Mouse (Mus musculus): ENCODE measurements around the gene Fbxw8. TPM values are rescaled to one million over a fixed set of nuclear protein-coding genes. Genes with fewer than 3 reads are reported as not detected.

Gene Fbxw8
- polyA plus RNA-seq, 1 experiment from 2014 or later, result 23.9 TPM

GRCm38 (mm10) chr5:118128651-118129050 is 26.6 kb downstream of the Fbxw8 start:
- Histone ChIP-seq H3K27me3 (ENCODE audit: control insufficient read depth, insufficient read depth, low read length) (no peaks in the 10 kb centered on the region), H3K9ac (ENCODE audit: low read length) (no peak overlapping the region), H3K9me3 (ENCODE audit: control insufficient read depth, low read length) (no peaks in the 10 kb centered on the region), H3K4me2 (ENCODE audit: low read depth, severe bottlenecking) (no peak overlapping the region), H3K27ac (replicated peaks; ENCODE audit: low read depth, low read length) (no peak overlapping the region), H3K4me3 (ENCODE audit: low read depth, low read length) (no peak overlapping the region), H3K36me3 (ENCODE audit: control insufficient read depth, insufficient read depth, low read length) (peaks cover 3% of the 10 kb centered on the region; the same call in 1 of the 2 replicates), H3K4me1 (ENCODE audit: control insufficient read depth, insufficient read depth, low read length) (no peaks in the 10 kb centered on the region)
- DNase-seq (ENCODE audit: low spot score), result no peak
- 79% methylated on average over 9 of the region's 9 CpGs for WGBS
- no peak for ATAC-seq (ENCODE audit: insufficient number of reproducible peaks, low FRiP score, low TSS enrichment, low read depth)

- H3K27ac ChIP-seq (replicated peaks; ENCODE audit: low read depth, low read length), result no peak overlapping the region
- no peak for ATAC-seq (ENCODE audit: insufficient number of reproducible peaks, low FRiP score, low TSS enrichment, low read depth)
- no peak overlapping the region for H3K4me3 ChIP-seq (ENCODE audit: low read depth, low read length)
- peaks cover 3% of the 10 kb centered on the region; the same call in 1 of the 2 replicates for H3K36me3 ChIP-seq (ENCODE audit: control insufficient read depth, insufficient read depth, low read length)
- no peak for DNase-seq (ENCODE audit: low spot score)
- H3K9ac ChIP-seq (ENCODE audit: low read length), result no peak overlapping the region
- WGBS, result 74% methylated on average over 6 of the region's 6 CpGs
- no peak overlapping the region for H3K4me2 ChIP-seq (ENCODE audit: low read depth, severe bottlenecking)
- H3K27me3 ChIP-seq (ENCODE audit: control insufficient read depth, insufficient read depth, low read length), result no peaks in the 10 kb centered on the region
- H3K9me3 ChIP-seq (ENCODE audit: control insufficient read depth, low read length), result no peaks in the 10 kb centered on the region
- no peaks in the 10 kb centered on the region for H3K4me1 ChIP-seq (ENCODE audit: control insufficient read depth, insufficient read depth, low read length)
Measured at GRCm38 (mm10) chr5:118128208-118128607, 27.1 kb downstream of the Fbxw8 start.

- H3K9ac ChIP-seq (ENCODE audit: low read length), result no peak overlapping the region
- DNase-seq (ENCODE audit: low spot score) (no peak), ATAC-seq (ENCODE audit: insufficient number of reproducible peaks, low FRiP score, low TSS enrichment, low read depth) (no peak)
- H3K27me3 ChIP-seq (ENCODE audit: control insufficient read depth, insufficient read depth, low read length), result no peaks in the 10 kb centered on the region
- peaks cover 3% of the 10 kb centered on the region; the same call in 1 of the 2 replicates for H3K36me3 ChIP-seq (ENCODE audit: control insufficient read depth, insufficient read depth, low read length)
- H3K4me1 ChIP-seq (ENCODE audit: control insufficient read depth, insufficient read depth, low read length), result no peaks in the 10 kb centered on the region
- WGBS, result 91% methylated on average over 4 of the region's 4 CpGs
- no peak overlapping the region for H3K27ac ChIP-seq (replicated peaks; ENCODE audit: low read depth, low read length)
- no peaks in the 10 kb centered on the region for H3K9me3 ChIP-seq (ENCODE audit: control insufficient read depth, low read length)
- no peak overlapping the region for H3K4me2 ChIP-seq (ENCODE audit: low read depth, severe bottlenecking)
- H3K4me3 ChIP-seq (ENCODE audit: low read depth, low read length), result no peak overlapping the region
Measured at GRCm38 (mm10) chr5:118126671-118127070, 28.6 kb downstream of the Fbxw8 start.

- Histone ChIP-seq H3K27ac (replicated peaks; ENCODE audit: low read depth, low read length) (no peak overlapping the region), H3K27me3 (ENCODE audit: control insufficient read depth, insufficient read depth, low read length) (no peaks in the 10 kb centered on the region), H3K36me3 (ENCODE audit: control insufficient read depth, insufficient read depth, low read length) (peaks cover 3% of the 10 kb centered on the region; the same call in 1 of the 2 replicates), H3K4me2 (ENCODE audit: low read depth, severe bottlenecking) (no peak overlapping the region), H3K9ac (ENCODE audit: low read length) (no peak overlapping the region), H3K4me3 (ENCODE audit: low read depth, low read length) (no peak overlapping the region), H3K4me1 (ENCODE audit: control insufficient read depth, insufficient read depth, low read length) (no peaks in the 10 kb centered on the region), H3K9me3 (ENCODE audit: control insufficient read depth, low read length) (no peaks in the 10 kb centered on the region)
- ATAC-seq (ENCODE audit: insufficient number of reproducible peaks, low FRiP score, low TSS enrichment, low read depth) (no peak), DNase-seq (ENCODE audit: low spot score) (no peak)
- WGBS, result 53% methylated on average over 10 of the region's 10 CpGs
Measured at GRCm38 (mm10) chr5:118123096-118123495, 32.2 kb downstream of the Fbxw8 start.

- ATAC-seq (ENCODE audit: insufficient number of reproducible peaks, low FRiP score, low TSS enrichment, low read depth) (no peak), DNase-seq (ENCODE audit: low spot score) (no peak)
- H3K4me3 ChIP-seq (ENCODE audit: low read depth, low read length), result no peak overlapping the region
- H3K27me3 ChIP-seq (ENCODE audit: control insufficient read depth, insufficient read depth, low read length), result no peaks in the 10 kb centered on the region
- no peak overlapping the region for H3K9ac ChIP-seq (ENCODE audit: low read length)
- H3K4me1 ChIP-seq (ENCODE audit: control insufficient read depth, insufficient read depth, low read length), result no peaks in the 10 kb centered on the region
- no peaks in the 10 kb centered on the region for H3K9me3 ChIP-seq (ENCODE audit: control insufficient read depth, low read length)
- H3K4me2 ChIP-seq (ENCODE audit: low read depth, severe bottlenecking), result no peak overlapping the region
- no peak overlapping the region for H3K27ac ChIP-seq (replicated peaks; ENCODE audit: low read depth, low read length)
- peaks cover 4% of the 10 kb centered on the region; the same call in 1 of the 2 replicates for H3K36me3 ChIP-seq (ENCODE audit: control insufficient read depth, insufficient read depth, low read length)
- WGBS, result 94% methylated on average over 4 of the region's 4 CpGs
Measured at GRCm38 (mm10) chr5:118121928-118122327, 33.3 kb downstream of the Fbxw8 start.

GRCm38 (mm10) chr5:118120670-118121069 is 34.6 kb downstream of the Fbxw8 start:
- no peak for ATAC-seq (ENCODE audit: insufficient number of reproducible peaks, low FRiP score, low TSS enrichment, low read depth)
- no peak for DNase-seq (ENCODE audit: low spot score)
- WGBS, result 64% methylated on average over 2 of the region's 2 CpGs
- Histone ChIP-seq H3K27me3 (ENCODE audit: control insufficient read depth, insufficient read depth, low read length) (no peaks in the 10 kb centered on the region), H3K36me3 (ENCODE audit: control insufficient read depth, insufficient read depth, low read length) (peaks cover 4% of the 10 kb centered on the region; the same call in 1 of the 2 replicates), H3K9me3 (ENCODE audit: control insufficient read depth, low read length) (no peaks in the 10 kb centered on the region), H3K4me3 (ENCODE audit: low read depth, low read length) (no peak overlapping the region), H3K4me1 (ENCODE audit: control insufficient read depth, insufficient read depth, low read length) (no peaks in the 10 kb centered on the region), H3K4me2 (ENCODE audit: low read depth, severe bottlenecking) (no peak overlapping the region), H3K9ac (ENCODE audit: low read length) (no peak overlapping the region), H3K27ac (replicated peaks; ENCODE audit: low read depth, low read length) (no peak overlapping the region)

- H3K9ac ChIP-seq (ENCODE audit: low read length), result no peak overlapping the region
- no peaks in the 10 kb centered on the region for H3K9me3 ChIP-seq (ENCODE audit: control insufficient read depth, low read length)
- ATAC-seq (ENCODE audit: insufficient number of reproducible peaks, low FRiP score, low TSS enrichment, low read depth) (no peak), DNase-seq (ENCODE audit: low spot score) (no peak)
- no peak overlapping the region for H3K4me3 ChIP-seq (ENCODE audit: low read depth, low read length)
- H3K27ac ChIP-seq (replicated peaks; ENCODE audit: low read depth, low read length), result no peak overlapping the region
- H3K4me2 ChIP-seq (ENCODE audit: low read depth, severe bottlenecking), result no peak overlapping the region
- no peaks in the 10 kb centered on the region for H3K4me1 ChIP-seq (ENCODE audit: control insufficient read depth, insufficient read depth, low read length)
- H3K36me3 ChIP-seq (ENCODE audit: control insufficient read depth, insufficient read depth, low read length), result peaks cover 4% of the 10 kb centered on the region; the same call in 1 of the 2 replicates
- WGBS, result 91% methylated on average over 5 of the region's 5 CpGs
- H3K27me3 ChIP-seq (ENCODE audit: control insufficient read depth, insufficient read depth, low read length), result no peaks in the 10 kb centered on the region
Measured at GRCm38 (mm10) chr5:118118922-118119321, 36.3 kb downstream of the Fbxw8 start.

GRCm38 (mm10) chr5:118118351-118118750 is 36.9 kb downstream of the Fbxw8 start:
- Histone ChIP-seq H3K36me3 (ENCODE audit: control insufficient read depth, insufficient read depth, low read length) (peaks cover 4% of the 10 kb centered on the region; the same call in 1 of the 2 replicates), H3K27ac (replicated peaks; ENCODE audit: low read depth, low read length) (no peak overlapping the region)
- WGBS, result 80% methylated on average over 3 of the region's 3 CpGs

GRCm38 (mm10) chr5:118113617-118114016 is 41.6 kb downstream of the Fbxw8 start:
- DNase-seq (ENCODE audit: low spot score), result no peak
- Histone ChIP-seq H3K27ac (replicated peaks; ENCODE audit: low read depth, low read length) (no peak overlapping the region), H3K4me3 (ENCODE audit: low read depth, low read length) (no peak overlapping the region), H3K27me3 (ENCODE audit: control insufficient read depth, insufficient read depth, low read length) (no peaks in the 10 kb centered on the region), H3K36me3 (ENCODE audit: control insufficient read depth, insufficient read depth, low read length) (peaks cover 13% of the 10 kb centered on the region; the same call in 1 of the 2 replicates), H3K9me3 (ENCODE audit: control insufficient read depth, low read length) (no peaks in the 10 kb centered on the region), H3K4me1 (ENCODE audit: control insufficient read depth, insufficient read depth, low read length) (no peaks in the 10 kb centered on the region), H3K9ac (ENCODE audit: low read length) (no peak overlapping the region), H3K4me2 (ENCODE audit: low read depth, severe bottlenecking) (no peak overlapping the region)
- 86% methylated on average over 13 of the region's 13 CpGs for WGBS
- no peak for ATAC-seq (ENCODE audit: insufficient number of reproducible peaks, low FRiP score, low TSS enrichment, low read depth)

More at GRCm38 (mm10) chr5:118118351-118118750, 36.9 kb downstream of the Fbxw8 start:
- H3K9me3 ChIP-seq (ENCODE audit: control insufficient read depth, low read length), result no peaks in the 10 kb centered on the region
- H3K27me3 ChIP-seq (ENCODE audit: control insufficient read depth, insufficient read depth, low read length), result no peaks in the 10 kb centered on the region
- no peaks in the 10 kb centered on the region for H3K4me1 ChIP-seq (ENCODE audit: control insufficient read depth, insufficient read depth, low read length)
- DNase-seq (ENCODE audit: low spot score), result no peak
- no peak overlapping the region for H3K9ac ChIP-seq (ENCODE audit: low read length)
- no peak for ATAC-seq (ENCODE audit: insufficient number of reproducible peaks, low FRiP score, low TSS enrichment, low read depth)
- H3K4me3 ChIP-seq (ENCODE audit: low read depth, low read length), result no peak overlapping the region
- no peak overlapping the region for H3K4me2 ChIP-seq (ENCODE audit: low read depth, severe bottlenecking)
